Mouse (Mus musculus) gastrocnemius, adult 8-10 months (tissue): Measurements from ENCODE around the gene Apba2. TPM values are rescaled to one million over a fixed set of nuclear protein-coding genes. Genes with fewer than 3 reads are reported as not detected.

Source experiments
- DNase-seq, 2 experiments: peaks; one replicate each; pipeline ENCODE4 v3.0.0; 2022; ENCODE audit warnings: low spot score in 2 of 2
- total RNA-seq, 4 experiments: library from RNA; stranded (reverse); gene quantifications; 2 replicates each; pipeline ENCODE4 v1.2.4; 2022

The Apba2 gene
- total RNA-seq, 4 experiments from 2014 or later: 0.31 to 0.32 TPM; not detected in 2

GRCm38 (mm10) chr7:64651963-64652362, 150.5 kb downstream of the Apba2 start:
- no peak for DNase-seq

GRCm38 (mm10) chr7:64656787-64657186, 155.3 kb downstream of the Apba2 start:
- DNase-seq: no peak

GRCm38 (mm10) chr7:64658914-64659313, 157.4 kb downstream of the Apba2 start:
- no peak for DNase-seq

GRCm38 (mm10) chr7:64659328-64659727, 157.8 kb downstream of the Apba2 start:
- no peak for DNase-seq

- DNase-seq: no peak
Measured at GRCm38 (mm10) chr7:64662506-64662905, 161.0 kb downstream of the Apba2 start.

- DNase-seq: no peak
Measured at GRCm38 (mm10) chr7:64663600-64663999, 162.1 kb downstream of the Apba2 start.

GRCm38 (mm10) chr7:64665120-64665519, 163.6 kb downstream of the Apba2 start:
- DNase-seq: no peak

GRCm38 (mm10) chr7:64665716-64666298, 164.3 kb downstream of the Apba2 start:
- no peak for DNase-seq

GRCm38 (mm10) chr7:64667959-64668358, 166.5 kb downstream of the Apba2 start:
- no peak for DNase-seq

GRCm38 (mm10) chr7:64679771-64680479, 178.4 kb downstream of the Apba2 start:
- no peak for DNase-seq

- DNase-seq: no peak
Measured at GRCm38 (mm10) chr7:64684893-64685292, 183.4 kb downstream of the Apba2 start.

GRCm38 (mm10) chr7:64688115-64688817, 186.8 kb downstream of the Apba2 start:
- DNase-seq: no peak

GRCm38 (mm10) chr7:64691831-64692230, 190.3 kb downstream of the Apba2 start:
- no peak for DNase-seq

- DNase-seq: no peak
Measured at GRCm38 (mm10) chr7:64694937-64695336, 193.4 kb downstream of the Apba2 start.

- DNase-seq: no peak
Measured at GRCm38 (mm10) chr7:64696521-64697281, 195.2 kb downstream of the Apba2 start.

- no peak for DNase-seq
Measured at GRCm38 (mm10) chr7:64697791-64698337, 196.4 kb downstream of the Apba2 start.

GRCm38 (mm10) chr7:64704060-64704595, 202.6 kb downstream of the Apba2 start:
- no peak for DNase-seq

GRCm38 (mm10) chr7:64708176-64708575, 206.7 kb downstream of the Apba2 start:
- DNase-seq: no peak

- DNase-seq: no peak
Measured at GRCm38 (mm10) chr7:64709520-64710262, 208.2 kb downstream of the Apba2 start.

- no peak for DNase-seq
Measured at GRCm38 (mm10) chr7:64716286-64716685, 214.8 kb downstream of the Apba2 start.
